Mouse (Mus musculus) forebrain, embryonic 16.5 days (tissue): ENCODE results near the gene Cldn15. TPM values are rescaled to one million over a fixed set of nuclear protein-coding genes. Genes with fewer than 3 reads are reported as not detected.

Source experiments
- ATAC-seq: fragments of 200-750 bp; cut with Nextera tagmentation; 2 replicates; pipeline ENCODE4 v1.8.0; 2017; ENCODE audit warnings: mild to moderate bottlenecking, moderate library complexity
- H3K27ac ChIP-seq: fragments of 300-500 bp; sonication (generic); 2 replicates; pipeline ENCODE4 v1.5.1; 2014; ENCODE audit warnings: low read length, control low read depth
- H3K27me3 ChIP-seq: fragments of 300-500 bp; sonication (generic); replicated peaks from 2 replicates; pipeline ENCODE4 v1.6.1; 2014; ENCODE audit warnings: low read length; ENCODE audit not compliant: control insufficient read depth, insufficient read depth
- H3K36me3 ChIP-seq: fragments of 300-500 bp; sonication (generic); 2 replicates; pipeline ENCODE4 v1.6.1; 2014; ENCODE audit not compliant: control insufficient read depth, insufficient read depth
- H3K4me1 ChIP-seq: fragments of 300-500 bp; sonication (generic); replicated peaks from 2 replicates; pipeline ENCODE4 v1.6.1; 2014; ENCODE audit warnings: low read length; ENCODE audit not compliant: control insufficient read depth, insufficient read depth
- H3K4me2 ChIP-seq: fragments of 300-500 bp; sonication (generic); 2 replicates; pipeline ENCODE4 v1.6.1; 2014; ENCODE audit warnings: mild to moderate bottlenecking, low read length, control low read depth
- H3K4me3 ChIP-seq: fragments of 300-500 bp; sonication (generic); replicated peaks from 2 replicates; pipeline ENCODE4 v1.5.1; 2014; ENCODE audit warnings: mild to moderate bottlenecking, low read length, control low read depth
- H3K9ac ChIP-seq: fragments of 300-500 bp; sonication (generic); replicated peaks from 2 replicates; pipeline ENCODE4 v1.6.1; 2014; ENCODE audit warnings: low read depth, low read length, control low read depth
- H3K9me3 ChIP-seq: fragments of 300-500 bp; sonication (generic); 2 replicates; pipeline ENCODE4 v1.6.1; 2016; ENCODE audit warnings: low read length; ENCODE audit not compliant: control insufficient read depth
- WGBS: fragments of 180-500 bp; shearing (Covaris S2); extraction: QIAGEN DNeasy Blood & Tissue Kit; methylation state at CpG from one replicate; pipeline ENCODE4 v1.1.7; 2014; 5-methylcytosine and 5-hydroxymethylcytosine counted together
- microRNA counts: library from miRNA; unstranded; fragments of <30 nt; microRNA quantifications from one replicate; lab custom pipeline; 2016
- microRNA-seq: library from miRNA; unstranded; fragments of <30 nt; microRNA quantifications from one replicate; pipeline ENCODE4, GENCODE M21; 2017
- polyA plus RNA-seq: library from polyadenylated mRNA; unstranded; fragments of >200 nt; fragmentation: Nextera tagmentation; extraction: Ambion mirVana; gene quantifications from 2 replicates; pipeline ENCODE4 v1.2.1, GENCODE M21; 2015

Cldn15 gene
- polyA plus RNA-seq, 1 experiment from 2014 or later = 0.58 TPM

DNA sequence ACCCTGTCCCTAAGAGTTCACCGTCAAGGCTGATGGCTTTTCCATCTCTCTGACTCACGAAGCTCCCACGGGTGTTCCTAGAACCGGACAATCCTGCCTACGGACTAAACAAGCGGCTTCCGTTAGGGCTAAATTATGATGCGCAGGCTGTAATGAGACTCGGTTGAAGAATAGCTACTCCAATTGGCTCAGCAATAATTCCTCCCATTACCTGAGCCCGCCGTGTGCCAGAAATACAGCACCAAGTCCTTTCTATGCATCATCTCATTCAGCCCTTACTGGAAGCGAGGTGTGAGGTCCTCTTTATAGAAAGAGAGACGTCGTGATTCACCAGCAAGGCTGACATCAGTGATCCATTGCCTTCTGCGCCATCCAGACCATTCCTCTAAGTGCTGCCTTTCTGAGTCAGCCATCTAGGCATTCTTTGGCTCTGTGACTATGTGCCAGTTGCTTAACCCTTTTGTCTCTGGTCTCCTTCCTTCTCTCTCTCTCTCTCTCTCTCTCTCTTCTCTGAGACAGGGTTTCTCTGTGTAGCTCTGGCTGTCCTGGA, 46.1 kb downstream of the Cldn15 start:
- Histone ChIP-seq H3K27ac (no peak overlapping the region), H3K4me3 (no peak overlapping the region), H3K27me3 (0 out of 2 replicates have a peak, but pooled peaks cover 2% of the 10 kb centered on the region), H3K9ac (no peak overlapping the region), H3K4me1 (no peaks in the 10 kb centered on the region), H3K9me3 (0 out of 2 replicates have a peak, but pooled peaks cover 2% of the 10 kb centered on the region), H3K36me3 (no peaks in the 10 kb centered on the region), H3K4me2 (no peak overlapping the region)
- ATAC-seq = no peak
- 74% methylated on average over 15 of the region's 15 CpGs for WGBS

DNA sequence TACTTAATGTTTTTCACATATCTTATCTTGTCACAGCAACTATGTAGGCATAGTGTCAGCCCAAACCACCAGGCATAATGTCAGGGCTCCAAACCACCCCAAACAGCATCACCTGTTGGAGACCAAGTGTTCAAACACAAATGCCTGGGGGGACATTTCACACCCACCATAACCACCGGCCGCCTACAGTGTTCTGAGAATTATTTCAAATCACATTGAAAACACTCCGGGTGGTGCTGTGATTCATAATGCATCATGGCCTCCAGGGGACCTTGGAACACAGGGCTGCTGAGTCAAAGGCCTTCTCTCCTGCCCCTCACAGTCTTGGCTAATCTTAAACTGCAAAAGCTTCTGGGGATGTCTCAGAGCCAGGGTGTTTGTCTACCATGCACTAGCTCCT, 49.5 kb downstream of the Cldn15 start:
- Histone ChIP-seq H3K27ac (no peak overlapping the region), H3K4me2 (no peak overlapping the region), H3K4me1 (no peaks in the 10 kb centered on the region), H3K36me3 (no peaks in the 10 kb centered on the region), H3K27me3 (no peaks in the 10 kb centered on the region), H3K9ac (no peak overlapping the region), H3K9me3 (0 out of 2 replicates have a peak, but pooled peaks cover 2% of the 10 kb centered on the region), H3K4me3 (no peak overlapping the region)
- WGBS = 93% methylated on average over 3 of the region's 3 CpGs
- no peak for ATAC-seq

DNA sequence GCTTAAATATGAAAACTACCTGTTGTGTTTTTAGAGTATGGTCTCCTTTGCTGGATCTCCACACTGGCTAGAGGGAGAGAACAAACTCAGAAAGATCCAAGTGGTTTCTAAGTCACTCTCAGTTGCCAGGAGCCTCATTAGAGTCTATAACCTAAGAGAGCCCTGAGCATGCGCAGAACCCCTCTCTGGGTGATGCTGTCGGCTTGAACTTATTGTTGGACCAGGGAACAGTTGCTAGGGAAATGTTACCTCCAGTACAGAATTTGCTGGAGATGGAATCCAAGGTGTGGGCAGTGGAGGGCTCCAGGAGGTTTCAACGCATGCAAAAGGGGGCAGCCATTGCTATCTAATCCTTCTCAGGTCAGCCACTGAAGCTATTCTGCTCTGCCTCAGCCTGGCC, 57.9 kb downstream of the Cldn15 start:
- no peak overlapping the region for H3K27ac ChIP-seq
- 45% methylated on average over 3 of the region's 3 CpGs for whole genome bisulfite sequencing
- no peaks in the 10 kb centered on the region for H3K9me3 ChIP-seq
- H3K36me3 ChIP-seq = no peaks in the 10 kb centered on the region
- no peak overlapping the region for H3K4me2 ChIP-seq
- no peak overlapping the region for H3K9ac ChIP-seq
- no peak for ATAC-seq
- no peak overlapping the region for H3K4me3 ChIP-seq
- H3K4me1 ChIP-seq = peaks cover 12% of the 10 kb centered on the region
- H3K27me3 ChIP-seq = peaks cover 44% of the 10 kb centered on the region

DNA sequence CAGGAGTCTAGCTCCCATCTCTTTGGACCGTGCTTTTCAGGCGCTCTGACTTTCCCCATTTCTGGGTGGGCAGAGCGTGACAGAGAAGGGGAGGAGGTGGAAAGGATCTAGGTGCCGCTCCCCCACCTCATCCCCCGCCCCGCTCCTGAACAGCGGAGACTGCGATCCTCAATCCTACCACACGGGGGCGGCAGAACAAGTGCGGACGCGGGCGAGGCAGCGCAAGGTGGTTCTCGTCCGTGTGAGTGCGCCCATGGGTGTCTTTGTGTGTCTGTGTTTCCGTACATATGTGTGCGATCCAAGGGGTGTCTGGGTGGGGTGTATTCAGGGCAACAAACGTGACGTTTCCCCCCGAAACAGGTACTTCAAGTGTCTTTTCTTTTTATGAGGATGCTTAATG, 58.7 kb downstream of the Cldn15 start:
- ATAC-seq = peak; percentile 36; the same call in 1 of the 2 replicates
- Histone ChIP-seq H3K4me3 (peak overlapping the region; percentile 36), H3K4me2 (peak overlapping the region; percentile 52), H3K9me3 (no peaks in the 10 kb centered on the region), H3K27ac (no peak overlapping the region), H3K36me3 (no peaks in the 10 kb centered on the region), H3K4me1 (peaks cover 18% of the 10 kb centered on the region), H3K27me3 (peaks cover 48% of the 10 kb centered on the region), H3K9ac (0 out of 2 replicates have a peak overlapping the region, but pooled peaks have one; percentile 25)
- 0% methylated on average over 23 of the region's 23 CpGs for WGBS

MicroRNAs encoded within 50 kb of the gene (microRNA counts, 519-probe panel; counts per million panel counts)
- microRNA mmu-miR-702 (lab: Ali Mortazavi, UCI) = not detected

Small RNAs within 50 kb of the gene (microRNA-seq; reads per million reads assigned to microRNA genes)
- gene Mir702 = 92.9 reads per million, percentile 54 among the genes with 10 or more reads in this experiment

Other genes starting within 250 kb of the Cldn15 start
- 13.9 and 16.7 TPM in 2 replicates for gene Col26a1, start 83.4 kb upstream of the Cldn15 start, polyA plus RNA-seq
- gene Ift22, start 58.5 kb upstream of the Cldn15 start, polyA plus RNA-seq = 112 and 114 TPM in 2 replicates
- 292 and 326 TPM in 2 replicates for gene Fis1, start 13.3 kb upstream of the Cldn15 start, polyA plus RNA-seq
- gene Plod3, start 20.4 kb downstream of the Cldn15 start, polyA plus RNA-seq = 31.6 and 36.5 TPM in 2 replicates
- 107 and 131 TPM in 2 replicates for gene Znhit1, start 21.4 kb downstream of the Cldn15 start, polyA plus RNA-seq
- 3.9 and 4.3 TPM in 2 replicates for gene Vgf, start 59.8 kb downstream of the Cldn15 start, polyA plus RNA-seq
- gene Ap1s1, start 79.5 kb downstream of the Cldn15 start, polyA plus RNA-seq = 252 and 272 TPM in 2 replicates
- 0.11 and 0.15 TPM in 2 replicates for gene Serpine1, start 105.7 kb downstream of the Cldn15 start, polyA plus RNA-seq
- gene Trim56, start 149.6 kb downstream of the Cldn15 start, polyA plus RNA-seq = 2.6 and 3.5 TPM in 2 replicates
- gene Muc3, start 182.7 kb downstream of the Cldn15 start, polyA plus RNA-seq = not detected in 2 replicates
- 0.17 TPM in 1 of 2 replicates, not detected in the other for gene Muc3a, start 245.8 kb downstream of the Cldn15 start, polyA plus RNA-seq